Mouse (Mus musculus) liver, embryonic 14 days (tissue): ENCODE data around the gene Mmgt1. TPM values are rescaled to one million over a fixed set of nuclear protein-coding genes. Genes with fewer than 3 reads are reported as not detected.

ENCODE experiments used
- polyA plus RNA-seq: library from polyadenylated mRNA; depleted of rRNA; stranded (reverse); fragments of >200 nt; gene quantifications from 2 replicates; pipeline ENCODE4 v1.2.3, GENCODE M21; 2012; rRNA removed

Gene Mmgt1
- 4.8 and 6.0 TPM in 2 replicates for polyA plus RNA-seq

GRCm38 (mm10) chrX:56597887-56598640, at the start of gene Mmgt1:
Gene Mmgt1 (minus strand): TSS chrX:56598069.

DNA sequence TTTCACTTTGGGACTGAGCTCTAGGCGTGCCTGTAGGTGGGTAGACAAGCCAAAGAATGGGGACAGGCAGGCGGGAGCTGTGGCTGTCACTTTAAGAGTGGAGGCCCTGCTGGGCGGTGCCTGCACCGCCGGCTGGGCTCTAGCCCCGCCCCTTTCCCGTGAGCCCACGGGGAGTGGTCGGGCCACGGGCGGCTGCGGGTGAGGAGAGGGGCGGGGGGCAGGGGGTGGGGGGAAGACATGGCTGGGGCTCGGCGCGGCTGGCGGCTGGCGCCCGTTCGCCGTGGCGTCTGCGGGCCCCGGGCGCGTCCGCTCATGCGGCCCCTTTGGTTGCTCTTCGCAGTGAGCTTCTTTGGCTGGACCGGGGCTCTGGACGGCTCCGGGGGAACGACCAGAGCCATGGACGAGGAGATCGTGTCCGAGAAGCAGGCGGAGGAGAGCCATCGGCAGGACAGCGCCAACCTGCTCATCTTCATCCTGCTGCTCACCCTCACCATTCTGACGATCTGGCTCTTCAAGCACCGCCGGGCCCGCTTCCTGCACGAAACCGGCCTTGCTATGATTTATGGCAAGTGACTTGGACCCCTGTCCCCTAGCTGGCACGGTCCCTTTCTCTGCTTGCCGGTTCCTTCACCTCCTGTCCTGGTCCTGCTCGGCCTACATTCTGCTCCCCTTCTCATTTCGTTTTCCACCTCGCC, 11.9 kb upstream of the Mmgt1 start, which contains the start of gene Slc9a6:
TSS of gene Slc9a6 (plus strand) at position 135 of the 695 bp plus-strand sequence.

DNA sequence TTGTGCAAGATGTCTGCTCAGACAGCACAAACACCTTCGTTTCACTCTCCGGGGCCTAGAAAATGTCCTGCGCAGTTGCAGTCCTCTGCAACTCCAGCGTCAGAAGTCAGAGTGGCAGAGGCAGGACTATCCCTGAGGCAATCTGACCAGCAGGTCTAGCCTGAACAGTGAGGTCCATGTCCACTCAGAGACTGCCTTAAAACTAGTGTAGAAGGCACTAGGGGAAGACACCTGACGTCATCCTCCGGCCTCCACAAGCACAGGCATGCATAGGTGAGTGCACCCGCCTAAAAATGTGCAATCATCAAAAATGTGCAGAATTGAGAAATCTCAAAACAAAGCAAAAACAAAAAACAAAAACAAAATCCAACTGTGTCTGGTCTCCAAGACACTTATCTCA, 48.4 kb downstream of the Mmgt1 start, which contains the start of gene Gm648:
TSS of gene Gm648 (minus strand) at position 101 of the 400 bp plus-strand sequence.

Other genes starting within 250 kb of the Mmgt1 start
- gene Smim10l2a, start 223.5 kb downstream of the Mmgt1 start, polyA plus RNA-seq: 0.17 and 0.18 TPM in 2 replicates
- gene Gm2174, start 150.1 kb downstream of the Mmgt1 start, polyA plus RNA-seq: 0.21 TPM in 1 of 2 replicates, not detected in the other
- 84.7 and 94.5 TPM in 2 replicates for gene Ints6l, start 143.2 kb downstream of the Mmgt1 start, polyA plus RNA-seq
- not detected in 2 replicates for gene Gm10477, start 73.3 kb downstream of the Mmgt1 start, polyA plus RNA-seq
- gene Gm648, start 48.5 kb downstream of the Mmgt1 start, polyA plus RNA-seq: 0.02 TPM in 1 of 2 replicates, not detected in the other
- gene Slc9a6, start 11.7 kb upstream of the Mmgt1 start, polyA plus RNA-seq: 3.2 and 4.1 TPM in 2 replicates
- 9.2 and 10.3 TPM in 2 replicates for gene Fhl1, start 133.7 kb upstream of the Mmgt1 start, polyA plus RNA-seq
- gene Map7d3, start 224.3 kb upstream of the Mmgt1 start, polyA plus RNA-seq: 0.10 and 0.15 TPM in 2 replicates